Mouse (Mus musculus): ENCODE measurements around the gene Plekha4. TPM values are rescaled to one million over a fixed set of nuclear protein-coding genes. Genes with fewer than 3 reads are reported as not detected.

Gene Plekha4
- 12.8 and 21.4 TPM in 2 replicates for polyA plus RNA-seq (2012; rRNA removed; ENCODE audit: low replicate concordance)

DNA sequence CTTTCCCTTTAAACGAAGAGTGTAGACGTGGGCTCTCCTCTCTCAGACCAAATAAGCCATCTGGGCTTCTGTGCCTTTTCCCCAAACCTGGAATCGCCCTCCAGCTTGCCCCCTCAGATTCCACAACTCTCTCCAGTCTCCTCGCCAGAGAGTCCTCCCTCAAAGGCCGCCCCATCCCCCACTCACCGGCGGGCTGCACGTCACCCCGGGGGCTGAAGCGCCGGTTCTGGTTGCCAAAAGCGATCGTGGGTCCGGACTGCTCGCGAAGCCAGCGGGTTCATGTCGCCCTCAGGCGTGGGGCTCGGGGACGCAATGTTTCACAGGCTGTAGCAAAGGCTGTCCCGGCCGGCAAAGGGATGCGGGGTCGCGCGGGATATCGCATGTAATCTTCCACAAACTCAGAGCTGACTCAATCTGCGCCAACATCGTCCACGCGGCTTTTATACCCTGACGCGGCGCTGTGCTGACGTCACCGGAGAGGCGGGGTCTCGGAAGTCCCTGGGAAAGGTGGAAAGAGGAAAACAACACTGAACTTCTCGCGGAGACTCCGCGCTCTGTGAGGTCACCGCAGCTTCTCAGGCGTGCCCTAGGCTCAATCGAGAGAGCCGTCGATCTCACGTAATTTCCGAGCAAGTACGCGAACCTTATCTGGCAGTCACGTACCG lies at the start of gene Plekha4, which contains the start of gene Ppp1r15a:
Plekha4 (plus strand) TSS at position 522 of the 665 bp plus-strand sequence.
Ppp1r15a (minus strand) TSS at position 460 of the 665 bp plus-strand sequence.

DNA sequence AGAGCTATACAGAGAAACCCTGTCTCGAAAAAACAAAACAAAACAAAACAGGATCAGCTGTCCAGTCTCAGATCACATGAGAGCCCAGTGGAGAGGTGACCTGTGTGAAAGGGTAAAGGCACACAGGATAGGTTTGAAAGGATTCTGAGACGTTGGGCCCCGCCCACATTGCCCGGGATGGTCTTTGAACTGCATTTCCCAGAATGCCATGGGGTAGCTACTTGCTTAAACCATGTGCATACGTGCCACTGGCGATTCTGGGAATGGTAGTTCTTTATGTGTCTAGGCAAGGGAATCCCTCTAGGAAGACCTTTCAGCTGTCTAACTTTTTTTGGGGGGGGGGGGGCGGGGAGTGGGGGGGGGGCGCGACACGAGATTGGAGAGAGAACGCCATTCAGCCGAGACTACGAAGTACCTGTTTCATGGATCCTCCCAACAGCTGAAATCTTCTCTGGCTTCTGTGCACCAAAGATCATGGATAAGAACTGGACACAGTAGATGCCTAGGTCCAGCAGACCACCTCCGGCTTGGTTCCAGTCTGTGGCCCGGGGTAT lies 44.7 kb upstream of the Plekha4 start, which contains the start of gene Tulp2:
Tulp2 (plus strand) TSS at position 504 of the 554 bp plus-strand sequence.

DNA sequence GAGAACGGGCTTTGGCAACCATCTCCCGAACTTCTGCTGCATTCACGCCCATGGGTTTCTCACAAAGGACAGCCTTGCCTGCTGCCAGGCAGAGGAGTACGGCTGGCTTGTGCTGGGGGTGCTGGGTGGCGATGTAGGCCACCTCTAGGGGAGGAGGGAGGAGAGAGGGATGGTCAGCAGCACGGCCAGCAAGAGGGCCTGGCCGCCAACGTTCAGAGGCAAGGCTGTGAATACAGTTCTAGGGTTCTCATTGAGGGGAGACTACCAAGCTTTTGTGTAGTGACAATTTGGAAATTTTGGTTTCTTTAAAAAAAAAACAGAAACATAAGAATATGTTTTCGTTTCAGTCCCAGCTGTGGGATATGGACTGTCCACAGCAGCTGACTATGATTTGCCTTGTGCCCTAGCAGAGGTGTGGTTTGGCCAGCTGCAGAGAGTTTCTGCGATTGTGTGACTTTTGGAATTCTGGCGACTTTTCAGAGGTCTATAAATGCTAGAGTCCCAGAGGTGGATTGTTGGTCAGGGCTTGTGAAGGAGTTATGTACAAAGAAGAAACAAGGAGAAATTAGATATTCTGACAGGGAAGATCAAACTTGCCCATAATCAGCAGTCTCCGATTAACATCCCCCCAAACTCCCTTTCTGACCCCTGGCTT lies 39.2 kb upstream of the Plekha4 start, which contains the start of gene Gm45808:
Gm45808 (minus strand) TSS at position 51 of the 655 bp plus-strand sequence.

DNA sequence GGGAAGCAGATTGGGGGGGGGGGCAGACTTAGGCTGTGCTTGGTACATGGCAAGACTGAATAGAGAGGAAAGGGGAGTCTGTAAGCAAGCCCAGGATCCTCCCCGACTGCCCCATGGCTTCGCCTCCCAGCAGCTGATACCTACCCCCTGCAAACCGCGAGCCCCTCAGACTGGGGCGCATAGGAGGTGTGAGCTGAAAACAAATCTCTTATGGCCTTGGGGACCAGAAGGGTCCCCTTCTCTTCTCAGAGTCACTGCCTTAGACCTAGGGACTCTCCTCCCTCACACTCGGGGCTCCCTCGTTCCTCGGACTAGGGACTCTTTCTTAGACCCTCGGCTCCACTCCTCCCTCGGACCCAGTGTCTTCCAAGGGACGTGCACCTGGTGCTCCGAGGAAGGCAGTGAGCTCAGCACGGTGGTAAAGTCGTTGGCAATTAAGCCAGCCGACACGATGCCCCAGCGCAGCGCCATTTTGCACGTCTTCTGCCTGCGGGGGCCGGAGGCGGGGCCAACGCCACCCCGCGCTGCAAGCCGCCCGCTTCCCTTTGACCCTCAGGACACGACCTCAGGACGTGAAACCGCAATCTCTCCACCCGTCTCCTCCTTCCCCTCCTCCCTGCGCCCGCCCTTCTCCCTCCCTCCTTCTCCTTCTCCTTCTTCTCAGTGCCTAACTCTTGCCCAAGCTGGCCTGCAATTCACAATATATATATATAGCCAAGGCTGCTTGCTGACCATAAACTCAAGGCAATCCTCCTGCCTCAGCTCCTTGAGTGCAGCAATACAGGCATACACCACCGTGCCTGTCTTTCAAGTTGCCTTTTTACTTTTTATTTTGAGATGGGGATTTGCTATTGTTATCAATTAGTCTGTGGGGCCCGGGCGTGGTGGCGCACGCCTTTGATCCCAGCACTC lies 37.6 kb upstream of the Plekha4 start, which contains the start of gene Dhdh:
Dhdh (minus strand) TSS at position 513 of the 912 bp plus-strand sequence.

DNA sequence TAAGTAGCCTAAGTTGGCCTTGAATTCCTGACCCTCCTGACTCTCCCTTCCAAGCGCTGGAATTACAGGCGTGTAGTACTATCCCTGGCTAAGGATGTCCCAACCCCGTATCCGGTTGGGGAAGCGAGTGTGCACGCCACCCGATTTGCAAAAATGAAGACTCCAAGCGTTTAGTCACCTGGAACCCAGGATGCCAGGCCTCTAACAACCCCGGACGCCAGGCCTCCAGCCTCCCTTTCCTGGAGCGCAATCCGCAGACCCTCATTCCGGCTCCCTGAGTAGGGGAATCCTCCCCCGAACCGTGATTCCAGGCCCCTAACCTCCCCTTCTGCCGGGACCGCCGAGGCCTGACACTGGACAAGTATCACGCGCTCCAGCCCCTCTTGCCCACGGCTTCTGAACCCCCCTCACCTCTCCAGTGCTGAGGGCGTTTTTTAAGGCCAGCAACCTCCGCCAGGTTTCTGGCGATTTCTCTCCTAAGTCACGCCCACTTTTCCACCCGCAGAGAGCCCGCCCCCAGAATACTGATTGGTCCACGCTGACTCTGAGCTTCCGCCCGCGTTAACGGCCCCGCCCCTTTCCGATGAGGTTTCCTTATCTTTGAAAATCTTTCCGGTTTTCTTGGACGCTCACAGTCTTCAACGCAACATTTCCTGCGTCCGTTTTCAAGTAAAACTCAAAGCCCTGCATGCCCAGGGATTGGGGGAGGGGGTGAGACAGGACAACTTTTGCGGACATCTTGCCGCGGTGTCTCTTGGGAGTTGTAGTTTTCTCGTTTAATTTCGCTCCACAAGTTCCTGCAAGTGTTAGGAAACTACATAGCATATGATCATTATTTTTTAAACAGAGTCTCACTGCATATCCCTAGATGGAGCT lies 16.0 kb upstream of the Plekha4 start, which contains the start of gene Nucb1:
Nucb1 (minus strand) TSS at position 495 of the 876 bp plus-strand sequence.

DNA sequence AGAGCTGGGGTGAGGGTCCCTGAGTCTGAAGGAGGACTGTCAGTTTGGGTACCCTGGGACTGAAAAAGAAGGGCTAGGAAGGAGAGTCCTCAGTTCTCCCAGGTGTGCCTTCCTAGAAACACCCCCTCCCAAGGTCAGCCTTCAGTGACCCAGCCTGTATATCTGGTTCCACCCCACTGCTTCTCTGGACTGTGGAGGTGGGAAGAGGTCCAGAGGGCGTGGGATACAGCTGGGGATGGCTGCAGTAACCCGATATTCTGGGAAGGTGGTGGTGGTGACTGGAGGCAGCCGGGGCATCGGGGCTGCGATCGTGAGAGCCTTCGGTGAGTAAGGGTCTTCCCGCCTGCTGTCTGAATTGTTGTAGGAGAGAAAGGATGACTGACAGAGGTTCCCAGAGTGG lies 28.6 kb downstream of the Plekha4 start, which contains the start of gene Hsd17b14:
Hsd17b14 (plus strand) TSS at position 150 of the 400 bp plus-strand sequence.

DNA sequence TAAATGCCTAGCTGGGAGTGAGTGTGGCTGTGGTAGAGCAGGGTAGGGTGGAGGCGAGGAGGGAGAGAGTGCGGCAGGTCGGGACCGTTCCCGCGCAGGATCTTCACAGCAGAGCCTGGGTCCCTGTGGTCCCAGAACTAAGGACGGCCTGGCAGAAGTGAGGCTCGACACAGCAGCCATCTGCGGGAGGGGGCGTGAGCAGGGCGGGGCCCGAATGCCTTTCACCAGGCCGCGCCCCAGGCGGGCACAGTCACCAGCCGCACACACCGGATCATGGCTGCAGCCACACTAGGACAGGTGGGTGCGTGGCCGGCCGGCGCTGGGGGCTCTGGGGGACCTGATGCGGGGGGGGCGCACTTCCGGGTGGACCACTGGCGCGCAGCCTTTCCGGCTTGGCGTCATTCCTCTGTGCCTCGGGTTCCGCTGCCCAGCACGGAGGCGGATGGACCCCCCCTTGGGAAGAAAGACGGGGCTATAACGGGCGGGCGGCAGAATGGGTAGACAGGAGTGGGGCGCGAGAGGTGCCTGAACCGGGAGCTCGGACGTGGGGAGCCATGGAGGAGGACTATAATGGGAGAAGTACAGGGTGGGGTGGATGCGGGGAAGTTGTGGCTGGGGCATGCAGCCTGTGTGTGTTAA lies 44.1 kb downstream of the Plekha4 start, which contains the start of gene Bcat2:
Bcat2 (plus strand) TSS at position 51 of the 639 bp plus-strand sequence.

Other genes starting within 250 kb of the Plekha4 start
- gene Slc6a21, start 248.8 kb upstream of the Plekha4 start, polyA plus RNA-seq (2012; rRNA removed; ENCODE audit: low replicate concordance), result 0.11 TPM in 1 of 2 replicates, not detected in the other
- gene Trpm4, start 192.6 kb upstream of the Plekha4 start, polyA plus RNA-seq (2012; rRNA removed; ENCODE audit: low replicate concordance), result 20.9 and 38.3 TPM in 2 replicates
- gene Hrc, start 191.0 kb upstream of the Plekha4 start, polyA plus RNA-seq (2012; rRNA removed; ENCODE audit: low replicate concordance), result 0.30 and 1.2 TPM in 2 replicates
- 2.0 and 2.5 TPM in 2 replicates for gene Ppfia3, start 159.3 kb upstream of the Plekha4 start, polyA plus RNA-seq (2012; rRNA removed; ENCODE audit: low replicate concordance)
- 4.4 and 34.4 TPM in 2 replicates for gene Lin7b, start 155.7 kb upstream of the Plekha4 start, polyA plus RNA-seq (2012; rRNA removed; ENCODE audit: low replicate concordance)
- gene Snrnp70, start 130.6 kb upstream of the Plekha4 start, polyA plus RNA-seq (2012; rRNA removed; ENCODE audit: low replicate concordance), result 195 and 299 TPM in 2 replicates
- gene Kcna7, start 120.7 kb upstream of the Plekha4 start, polyA plus RNA-seq (2012; rRNA removed; ENCODE audit: low replicate concordance), result 0.07 and 0.18 TPM in 2 replicates
- gene Ntf5, start 112.6 kb upstream of the Plekha4 start, polyA plus RNA-seq (2012; rRNA removed; ENCODE audit: low replicate concordance), result 0.13 and 1.2 TPM in 2 replicates
- gene Lhb, start 105.5 kb upstream of the Plekha4 start, polyA plus RNA-seq (2012; rRNA removed; ENCODE audit: low replicate concordance), result not detected in 2 replicates
- gene Gys1, start 91.5 kb upstream of the Plekha4 start, polyA plus RNA-seq (2012; rRNA removed; ENCODE audit: low replicate concordance), result 95.5 and 128 TPM in 2 replicates
- gene Ruvbl2, start 88.2 kb upstream of the Plekha4 start, polyA plus RNA-seq (2012; rRNA removed; ENCODE audit: low replicate concordance), result 41.3 and 83.3 TPM in 2 replicates
- gene Ftl1, start 66.4 kb upstream of the Plekha4 start, polyA plus RNA-seq (2012; rRNA removed; ENCODE audit: low replicate concordance), result 2,999 and 3,958 TPM in 2 replicates
- gene Bax, start 59.4 kb upstream of the Plekha4 start, polyA plus RNA-seq (2012; rRNA removed; ENCODE audit: low replicate concordance), result 94.4 and 133 TPM in 2 replicates
- 0.20 and 0.76 TPM in 2 replicates for gene Tulp2, start 44.5 kb upstream of the Plekha4 start, polyA plus RNA-seq (2012; rRNA removed; ENCODE audit: low replicate concordance)
- gene Gm45808, start 39.5 kb upstream of the Plekha4 start, polyA plus RNA-seq (2012; rRNA removed; ENCODE audit: low replicate concordance), result 5.0 and 20.5 TPM in 2 replicates
- gene Dhdh, start 37.5 kb upstream of the Plekha4 start, polyA plus RNA-seq (2012; rRNA removed; ENCODE audit: low replicate concordance), result 21.6 and 53.7 TPM in 2 replicates
- gene Nucb1, start 15.9 kb upstream of the Plekha4 start, polyA plus RNA-seq (2012; rRNA removed; ENCODE audit: low replicate concordance), result 427 and 466 TPM in 2 replicates
- 26.7 and 32.6 TPM in 2 replicates for gene Ppp1r15a, start 62 bp upstream of the Plekha4 start, polyA plus RNA-seq (2012; rRNA removed; ENCODE audit: low replicate concordance)
- gene Hsd17b14, start 28.6 kb downstream of the Plekha4 start, polyA plus RNA-seq (2012; rRNA removed; ENCODE audit: low replicate concordance), result 3.1 and 7.0 TPM in 2 replicates
- gene Bcat2, start 43.8 kb downstream of the Plekha4 start, polyA plus RNA-seq (2012; rRNA removed; ENCODE audit: low replicate concordance), result 143 and 215 TPM in 2 replicates
- 0.78 and 1.8 TPM in 2 replicates for gene Fgf21, start 89.2 kb downstream of the Plekha4 start, polyA plus RNA-seq (2012; rRNA removed; ENCODE audit: low replicate concordance)
- gene Fut1, start 91.0 kb downstream of the Plekha4 start, polyA plus RNA-seq (2012; rRNA removed; ENCODE audit: low replicate concordance), result 0.07 and 0.24 TPM in 2 replicates
- gene Izumo1, start 95.5 kb downstream of the Plekha4 start, polyA plus RNA-seq (2012; rRNA removed; ENCODE audit: low replicate concordance), result 0.41 and 1.0 TPM in 2 replicates
- 38.6 and 65.4 TPM in 2 replicates for gene Rasip1, start 101.2 kb downstream of the Plekha4 start, polyA plus RNA-seq (2012; rRNA removed; ENCODE audit: low replicate concordance)
- gene Mamstr, start 113.6 kb downstream of the Plekha4 start, polyA plus RNA-seq (2012; rRNA removed; ENCODE audit: low replicate concordance), result 7.2 and 11.2 TPM in 2 replicates
- gene Fut2, start 140.1 kb downstream of the Plekha4 start, polyA plus RNA-seq (2012; rRNA removed; ENCODE audit: low replicate concordance), result 0.03 and 21.7 TPM in 2 replicates
- gene Ntn5, start 157.7 kb downstream of the Plekha4 start, polyA plus RNA-seq (2012; rRNA removed; ENCODE audit: low replicate concordance), result not detected in 2 replicates
- 0.23 and 0.30 TPM in 2 replicates for gene Sec1, start 168.1 kb downstream of the Plekha4 start, polyA plus RNA-seq (2012; rRNA removed; ENCODE audit: low replicate concordance)
- 17.8 and 42.8 TPM in 2 replicates for gene Car11, start 173.5 kb downstream of the Plekha4 start, polyA plus RNA-seq (2012; rRNA removed; ENCODE audit: low replicate concordance)
- gene Dbp, start 178.8 kb downstream of the Plekha4 start, polyA plus RNA-seq (2012; rRNA removed; ENCODE audit: low replicate concordance), result 63.6 and 77.9 TPM in 2 replicates
- gene Rpl18, start 189.1 kb downstream of the Plekha4 start, polyA plus RNA-seq (2012; rRNA removed; ENCODE audit: low replicate concordance), result 753 and 1,942 TPM in 2 replicates
- 36.9 and 48.7 TPM in 2 replicates for gene Sphk2, start 191.7 kb downstream of the Plekha4 start, polyA plus RNA-seq (2012; rRNA removed; ENCODE audit: low replicate concordance)
- gene Fam83e, start 194.9 kb downstream of the Plekha4 start, polyA plus RNA-seq (2012; rRNA removed; ENCODE audit: low replicate concordance), result 0.42 and 0.51 TPM in 2 replicates
- gene Spaca4, start 199.5 kb downstream of the Plekha4 start, polyA plus RNA-seq (2012; rRNA removed; ENCODE audit: low replicate concordance), result not detected in 2 replicates

All from subcutaneous adipose tissue, adult 2 months (tissue).